Mouse (Mus musculus) olfactory bulb, adult 2 months (tissue): ENCODE measurements at regions not wholly inside any gene's neighbourhood (a gene's known extent, or its start where the extent isn't known, plus 50 kb on each side); places are given as distances from the start of the nearest gene placed in this dataset.

ENCODE experiments used
- CTCF ChIP-seq: fragments of 200-500 bp; IDR thresholded peaks from 2 replicates; pipeline ENCODE4 v1.5.1; 2012; ENCODE audit warnings: low read depth, mild to moderate bottlenecking, low read length, moderate library complexity; ENCODE audit not compliant: insufficient read depth
- POLR2A ChIP-seq: fragments of 200-500 bp; IDR thresholded peaks from 2 replicates; pipeline ENCODE4 v1.6.1; 2012; ENCODE audit warnings: mild to moderate bottlenecking, low read depth, low read length, moderate library complexity; ENCODE audit not compliant: insufficient read depth

- no peak for TF ChIP-seq POLR2A
- no peak for TF ChIP-seq CTCF
These were observed 67.4 kb upstream of the Nkx1-1 start for GRCm38 (mm10) chr5:33501211-33501610.
